ENCODE assay signal across 8 mouse cellular contexts in the genomic region with DNA sequence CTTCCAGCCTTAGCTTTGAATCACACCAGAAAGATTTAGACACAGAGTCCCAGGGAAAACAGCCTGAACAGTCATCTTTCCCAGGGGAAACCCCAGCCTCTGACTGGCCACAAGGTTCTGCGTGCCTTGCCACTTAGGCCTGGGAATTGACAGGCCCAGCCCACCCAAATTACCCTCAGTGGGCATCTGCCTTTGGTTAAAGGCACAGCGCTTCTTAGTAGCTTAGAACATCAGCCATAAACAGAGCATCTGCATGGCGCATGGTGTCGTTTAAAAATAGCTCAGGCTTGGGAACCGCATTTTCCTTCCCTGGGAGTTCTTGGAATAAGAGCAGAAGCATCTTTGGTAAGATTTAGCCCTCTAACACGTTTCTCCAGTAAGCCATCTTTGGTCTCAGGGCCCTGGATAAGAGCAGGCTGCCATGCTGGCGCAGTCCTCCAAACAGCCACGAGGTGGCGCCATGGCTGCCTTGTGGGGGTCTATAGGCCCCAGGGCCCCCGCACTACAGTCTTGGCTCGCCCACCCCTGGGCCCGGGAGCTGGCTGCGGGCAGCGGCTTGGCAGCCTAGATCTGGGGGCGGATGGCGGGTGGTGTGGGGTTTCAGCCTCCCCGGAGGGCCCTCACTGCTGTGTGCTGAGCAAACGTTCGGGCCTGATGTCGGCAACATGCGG.
DNase-seq lines count a peak whose midpoint lies in the region; ATAC-seq and TF ChIP-seq lines count a peak whose summit lies in the region.

No protein-coding gene starts in this region.

- no peak for TF ChIP-seq POLR2A in thymus, adult 2 months (IDR thresholded peaks at IDR 0.05; ENCODE audit: control insufficient read depth, extremely low read depth, insufficient read depth, low read length, poor library complexity)

- H3K9ac ChIP-seq in forebrain, embryonic 16.5 days (replicated peaks; ENCODE audit: low read depth, low read length) = no peak overlapping the region
- H3K9ac ChIP-seq in hindbrain, embryonic 12.5 days = no peak overlapping the region
- no peak overlapping the region; the same call in 1 of the 2 replicates for H3K9ac ChIP-seq in liver, embryonic 13.5 days
- H3K9ac ChIP-seq in neural tube, embryonic 15.5 days (replicated peaks) = no peak overlapping the region

- H3K36me3 ChIP-seq in thymus, adult 2 months (ENCODE audit: control insufficient read depth, insufficient read depth, low read length) = no peaks in the 10 kb centered on the region
- no peaks in the 10 kb centered on the region for H3K36me3 ChIP-seq in forebrain, embryonic 16.5 days (ENCODE audit: control insufficient read depth, insufficient read depth)
- H3K36me3 ChIP-seq in hindbrain, embryonic 12.5 days = no peaks in the 10 kb centered on the region
- no peaks in the 10 kb centered on the region for H3K36me3 ChIP-seq in liver, embryonic 13.5 days
- no peaks in the 10 kb centered on the region for H3K36me3 ChIP-seq in neural tube, embryonic 15.5 days

- DNase-seq in thymus, adult 2 months = peak; percentile 38
- DNase-seq in thymus, adult 18-20 months = no peak
- peak; percentile 24 for DNase-seq in liver, embryonic 13.5 days

- no peak overlapping the region for H3K27ac ChIP-seq in thymus, adult 2 months (ENCODE audit: control insufficient read depth, insufficient read depth, low read length)
- no peak overlapping the region for H3K27ac ChIP-seq in brown adipose tissue, adult 24 weeks (replicated peaks; ENCODE audit: low read depth, low read length)
- H3K27ac ChIP-seq in forebrain, embryonic 16.5 days (ENCODE audit: low read length) = no peak overlapping the region
- no peak overlapping the region for H3K27ac ChIP-seq in hindbrain, embryonic 12.5 days
- H3K27ac ChIP-seq in liver, embryonic 13.5 days = no peak overlapping the region
- no peak overlapping the region for H3K27ac ChIP-seq in neural tube, embryonic 15.5 days (replicated peaks)

- H3K27me3 ChIP-seq in thymus, adult 2 months (ENCODE audit: control insufficient read depth, insufficient read depth, low read length) = no peaks in the 10 kb centered on the region
- H3K27me3 ChIP-seq in forebrain, embryonic 16.5 days (replicated peaks; ENCODE audit: control insufficient read depth, insufficient read depth, low read length) = no peaks in the 10 kb centered on the region
- peaks cover 5% of the 10 kb centered on the region; the same call in 1 of the 2 replicates for H3K27me3 ChIP-seq in hindbrain, embryonic 12.5 days
- no peaks in the 10 kb centered on the region for H3K27me3 ChIP-seq in liver, embryonic 13.5 days
- H3K27me3 ChIP-seq in neural tube, embryonic 15.5 days (replicated peaks) = 0 out of 2 replicates have a peak, but pooled peaks cover 2% of the 10 kb centered on the region

- no peaks in the 10 kb centered on the region for H3K9me3 ChIP-seq in forebrain, embryonic 16.5 days (ENCODE audit: control insufficient read depth, low read length)
- H3K9me3 ChIP-seq in hindbrain, embryonic 12.5 days (replicated peaks) = no peaks in the 10 kb centered on the region
- H3K9me3 ChIP-seq in liver, embryonic 13.5 days (replicated peaks) = no peaks in the 10 kb centered on the region
- no peaks in the 10 kb centered on the region for H3K9me3 ChIP-seq in neural tube, embryonic 15.5 days (replicated peaks)

- H3K4me3 ChIP-seq in thymus, adult 2 months (ENCODE audit: control insufficient read depth, insufficient read depth, low read length) = no peak overlapping the region
- 0 out of 2 replicates have a peak overlapping the region, but pooled peaks have one; percentile 14 for H3K4me3 ChIP-seq in brown adipose tissue, adult 24 weeks (ENCODE audit: insufficient read depth, low read depth, low read length)
- no peak overlapping the region for H3K4me3 ChIP-seq in forebrain, embryonic 16.5 days (replicated peaks; ENCODE audit: low read length)
- H3K4me3 ChIP-seq in hindbrain, embryonic 12.5 days = no peak overlapping the region
- no peak overlapping the region for H3K4me3 ChIP-seq in liver, embryonic 13.5 days (replicated peaks)
- no peak overlapping the region for H3K4me3 ChIP-seq in neural tube, embryonic 15.5 days (replicated peaks)

- WGBS in thymus, adult 2 months = 71% methylated on average over 21 of the region's 21 CpGs
- WGBS in forebrain, embryonic 16.5 days = 25% methylated on average over 21 of the region's 21 CpGs
- WGBS in hindbrain, embryonic 12.5 days = 25% methylated on average over 21 of the region's 21 CpGs
- 30% methylated on average over 21 of the region's 21 CpGs for WGBS in liver, embryonic 13.5 days (ENCODE audit: insufficient replicate concordance)
- 29% methylated on average over 21 of the region's 21 CpGs for WGBS in neural tube, embryonic 15.5 days

- H3K4me1 ChIP-seq in thymus, adult 2 months (replicated peaks; ENCODE audit: control insufficient read depth, insufficient read depth, low read length) = peaks cover 23% of the 10 kb centered on the region
- no peaks in the 10 kb centered on the region for H3K4me1 ChIP-seq in brown adipose tissue, adult 24 weeks (ENCODE audit: control insufficient read depth, insufficient read depth, insufficient read length, low read length)
- peaks cover 9% of the 10 kb centered on the region for H3K4me1 ChIP-seq in forebrain, embryonic 16.5 days (replicated peaks; ENCODE audit: control insufficient read depth, insufficient read depth, low read length)
- H3K4me1 ChIP-seq in hindbrain, embryonic 12.5 days = peaks cover 13% of the 10 kb centered on the region
- H3K4me1 ChIP-seq in liver, embryonic 13.5 days (replicated peaks) = 0 out of 2 replicates have a peak, but pooled peaks cover 3% of the 10 kb centered on the region
- H3K4me1 ChIP-seq in neural tube, embryonic 15.5 days = peaks cover 10% of the 10 kb centered on the region

- TF ChIP-seq CTCF in thymus, adult 2 months (IDR thresholded peaks at IDR 0.05; ENCODE audit: borderline replicate concordance, control insufficient read depth, extremely low read depth, insufficient read depth, low read length, poor library complexity) = peak; percentile 75; the same call in 1 of the 2 replicates

- H3K4me2 ChIP-seq in forebrain, embryonic 16.5 days (ENCODE audit: low read length) = no peak overlapping the region
- peak overlapping the region; percentile 34 for H3K4me2 ChIP-seq in hindbrain, embryonic 12.5 days (replicated peaks)
- H3K4me2 ChIP-seq in liver, embryonic 13.5 days = 0 out of 2 replicates have a peak overlapping the region, but pooled peaks have one; percentile 23
- peak overlapping the region; percentile 32; the same call in 1 of the 2 replicates for H3K4me2 ChIP-seq in neural tube, embryonic 15.5 days

- ATAC-seq in forebrain, embryonic 16.5 days = peak; percentile 54
- ATAC-seq in hindbrain, embryonic 12.5 days (ENCODE audit: low FRiP score) = peak; percentile 35; the same call in 1 of the 2 replicates
- ATAC-seq in liver, embryonic 13.5 days (ENCODE audit: low read depth) = no peak
- ATAC-seq in neural tube, embryonic 15.5 days (ENCODE audit: low FRiP score) = peak; percentile 54; the same call in 1 of the 2 replicates
- ATAC-seq in activated CD4-positive, CD25-positive, alpha-beta regulatory T cell, adult 4 months = no peak

Comparison
In these comparisons a context has a peak if more than half of its experiments do, and no peak if none do; other contexts are left out.
1. DNase-seq: peak in thymus, adult 2 months (single experiment) and liver, embryonic 13.5 days (single experiment); none in thymus, adult 18-20 months (0 of 2).
2. ATAC-seq: peak in forebrain, embryonic 16.5 days (single experiment), hindbrain, embryonic 12.5 days (single experiment) and neural tube, embryonic 15.5 days (single experiment); none in liver, embryonic 13.5 days (single experiment) and activated CD4-positive, CD25-positive, alpha-beta regulatory T cell, adult 4 months (single experiment).